24 mouse cellular contexts compared by ENCODE assay signal in genomic region chr5:68162503-68162902, GRCm38 (mm10).
DNase-seq lines count a peak whose midpoint lies in the region; ATAC-seq and TF ChIP-seq lines count a peak whose summit lies in the region.
"Had no signal": no experiment of that assay in that cellular context is flagged by ENCODE, and none has a peak within 500 bp of the region (broad histone marks: within the 10 kb centered on the region; RNA-seq: fewer than 3 reads in every experiment).

No protein-coding gene starts in this region.

- H3K4me1 ChIP-seq in lung, embryonic 14.5 days (ENCODE audit: insufficient read depth): no peaks in the 10 kb centered on the region
- H3K4me1 ChIP-seq in stomach, embryonic 14.5 days (ENCODE audit: control insufficient read depth, insufficient read depth, low read length): no peaks in the 10 kb centered on the region
- no peaks in the 10 kb centered on the region for H3K4me1 ChIP-seq in stomach, postnatal 0 days (replicated peaks; ENCODE audit: control insufficient read depth, insufficient read depth)
- H3K4me1 ChIP-seq: embryonic facial prominence, embryonic 10.5 days; embryonic facial prominence, embryonic 13.5 days; forebrain, embryonic 12.5 days; forebrain, embryonic 15.5 days; hindbrain, embryonic 12.5 days had no signal

- no peak overlapping the region for H3K27ac ChIP-seq in lung, embryonic 14.5 days (ENCODE audit: low read depth)
- H3K27ac ChIP-seq in stomach, embryonic 14.5 days (ENCODE audit: low read length): no peak overlapping the region
- H3K27ac ChIP-seq in stomach, postnatal 0 days (replicated peaks): no peak overlapping the region
- H3K27ac ChIP-seq: embryonic facial prominence, embryonic 10.5 days; embryonic facial prominence, embryonic 13.5 days; forebrain, embryonic 12.5 days; forebrain, embryonic 15.5 days; hindbrain, embryonic 12.5 days had no signal

- no peak overlapping the region for H3K9ac ChIP-seq in lung, embryonic 14.5 days
- H3K9ac ChIP-seq in stomach, embryonic 14.5 days (replicated peaks; ENCODE audit: low read depth, low read length): no peak overlapping the region
- no peak overlapping the region for H3K9ac ChIP-seq in stomach, postnatal 0 days (ENCODE audit: low read length)
- H3K9ac ChIP-seq: embryonic facial prominence, embryonic 13.5 days; forebrain, embryonic 12.5 days; forebrain, embryonic 15.5 days; hindbrain, embryonic 12.5 days had no signal

- H3K4me2 ChIP-seq in lung, embryonic 14.5 days: no peak overlapping the region
- H3K4me2 ChIP-seq in stomach, embryonic 14.5 days (replicated peaks; ENCODE audit: low read depth, low read length): no peak overlapping the region
- H3K4me2 ChIP-seq in stomach, postnatal 0 days (replicated peaks; ENCODE audit: low read depth): no peak overlapping the region
- H3K4me2 ChIP-seq: embryonic facial prominence, embryonic 13.5 days; forebrain, embryonic 12.5 days; forebrain, embryonic 15.5 days; heart, embryonic 11.5 days; hindbrain, embryonic 12.5 days had no signal

- 32% methylated on average over 2 of the region's 2 CpGs for WGBS in lung, embryonic 14.5 days
- 51% methylated on average over 2 of the region's 2 CpGs for WGBS in stomach, embryonic 14.5 days
- 43% methylated on average over 2 of the region's 2 CpGs for WGBS in stomach, postnatal 0 days

- TF ChIP-seq CTCF in lung, embryonic 14.5 days (IDR thresholded peaks at IDR 0.05; ENCODE audit: low read depth): no peak
- no peak for TF ChIP-seq CTCF in stomach, postnatal 0 days (IDR thresholded peaks at IDR 0.05; ENCODE audit: low read depth)

- peak; percentile 70 for ATAC-seq in lung, embryonic 14.5 days (ENCODE audit: insufficient read depth)
- peak; percentile 65; the same call in 1 of the 2 replicates for ATAC-seq in stomach, embryonic 14.5 days (ENCODE audit: insufficient number of reproducible peaks, insufficient read depth, low FRiP score, low read depth)
- ATAC-seq in stomach, postnatal 0 days (ENCODE audit: low FRiP score, low TSS enrichment): peak; percentile 79
- no peak for ATAC-seq in frontal cortex, adult (ENCODE audit: low TSS enrichment)
- ATAC-seq: activated CD4-positive, CD25-positive, alpha-beta regulatory T cell, adult 4 months; forebrain, embryonic 15.5 days had no signal

- TF ChIP-seq EP300 in stomach, postnatal 0 days (optimal IDR thresholded peaks at IDR 0.05): no peak

- peak; percentile 9 for DNase-seq in lung, embryonic 14.5 days
- DNase-seq in lung, postnatal 10 days: no peak
- DNase-seq in lung, postnatal 36 days: peak; percentile 4
- no peak for DNase-seq in lung, postnatal 25 days (ENCODE audit: low spot score)
- DNase-seq in stomach, postnatal 0 days (ENCODE audit: low spot score): peak; percentile 13
- DNase-seq: adrenal gland, adult 8-10 months; adrenal gland, postnatal 25 days; cerebellum, adult 11-12 months; cerebellum, adult 8-10 months; cerebellum, postnatal 10 days; cerebellum, postnatal 36 days; embryo, embryonic 11 days; gastrocnemius, postnatal 10 days; heart, adult 11 months had no signal

- no peak overlapping the region for H3K4me3 ChIP-seq in lung, embryonic 14.5 days (ENCODE audit: low read depth, low read length)
- no peak overlapping the region for H3K4me3 ChIP-seq in stomach, embryonic 14.5 days (ENCODE audit: low read depth, low read length)
- no peak overlapping the region for H3K4me3 ChIP-seq in stomach, postnatal 0 days (ENCODE audit: low read depth, low read length)
- H3K4me3 ChIP-seq: embryonic facial prominence, embryonic 10.5 days; embryonic facial prominence, embryonic 13.5 days; erythroblast, embryonic 14.5 days; forebrain, embryonic 12.5 days; forebrain, embryonic 15.5 days; hindbrain, embryonic 12.5 days had no signal

- H3K36me3 ChIP-seq in lung, embryonic 14.5 days (ENCODE audit: insufficient read depth): no peaks in the 10 kb centered on the region
- no peaks in the 10 kb centered on the region for H3K36me3 ChIP-seq in stomach, embryonic 14.5 days (ENCODE audit: control insufficient read depth, insufficient read depth, low read length)
- no peaks in the 10 kb centered on the region for H3K36me3 ChIP-seq in stomach, postnatal 0 days (ENCODE audit: control insufficient read depth, insufficient read depth, low read length)
- H3K36me3 ChIP-seq: embryonic facial prominence, embryonic 10.5 days; embryonic facial prominence, embryonic 13.5 days; forebrain, embryonic 12.5 days; forebrain, embryonic 15.5 days; hindbrain, embryonic 12.5 days had no signal

- H3K27me3 ChIP-seq in lung, embryonic 14.5 days (ENCODE audit: insufficient read depth, low read length): no peaks in the 10 kb centered on the region
- H3K27me3 ChIP-seq in stomach, embryonic 14.5 days (ENCODE audit: control insufficient read depth, insufficient read depth, low read length): no peaks in the 10 kb centered on the region
- H3K27me3 ChIP-seq in stomach, postnatal 0 days (ENCODE audit: control insufficient read depth, insufficient read depth, low read length): no peaks in the 10 kb centered on the region
- H3K27me3 ChIP-seq: embryonic facial prominence, embryonic 13.5 days; forebrain, embryonic 12.5 days; forebrain, embryonic 15.5 days; hindbrain, embryonic 12.5 days had no signal

- no peaks in the 10 kb centered on the region for H3K9me3 ChIP-seq in lung, embryonic 14.5 days (ENCODE audit: low read depth, low read length)
- H3K9me3 ChIP-seq in stomach, embryonic 14.5 days (ENCODE audit: control insufficient read depth, low read depth, low read length): no peaks in the 10 kb centered on the region
- no peaks in the 10 kb centered on the region for H3K9me3 ChIP-seq in stomach, postnatal 0 days (ENCODE audit: control insufficient read depth, low read length)
- H3K9me3 ChIP-seq: embryonic facial prominence, embryonic 10.5 days; embryonic facial prominence, embryonic 13.5 days; forebrain, embryonic 12.5 days; forebrain, embryonic 15.5 days; hindbrain, embryonic 12.5 days had no signal

Comparison
In these comparisons a context has a peak if more than half of its experiments do, and no peak if none do; other contexts are left out.
1. DNase-seq: peak in lung, embryonic 14.5 days (single experiment), lung, postnatal 36 days (single experiment) and stomach, postnatal 0 days (single experiment); none in lung, postnatal 10 days (single experiment) and lung, postnatal 25 days (single experiment).